Mouse (Mus musculus): ENCODE results near the gene Ints12. TPM values are rescaled to one million over a fixed set of nuclear protein-coding genes. Genes with fewer than 3 reads are reported as not detected.

The Ints12 gene
- polyA plus RNA-seq, 1 experiment: 8.4 TPM

DNA sequence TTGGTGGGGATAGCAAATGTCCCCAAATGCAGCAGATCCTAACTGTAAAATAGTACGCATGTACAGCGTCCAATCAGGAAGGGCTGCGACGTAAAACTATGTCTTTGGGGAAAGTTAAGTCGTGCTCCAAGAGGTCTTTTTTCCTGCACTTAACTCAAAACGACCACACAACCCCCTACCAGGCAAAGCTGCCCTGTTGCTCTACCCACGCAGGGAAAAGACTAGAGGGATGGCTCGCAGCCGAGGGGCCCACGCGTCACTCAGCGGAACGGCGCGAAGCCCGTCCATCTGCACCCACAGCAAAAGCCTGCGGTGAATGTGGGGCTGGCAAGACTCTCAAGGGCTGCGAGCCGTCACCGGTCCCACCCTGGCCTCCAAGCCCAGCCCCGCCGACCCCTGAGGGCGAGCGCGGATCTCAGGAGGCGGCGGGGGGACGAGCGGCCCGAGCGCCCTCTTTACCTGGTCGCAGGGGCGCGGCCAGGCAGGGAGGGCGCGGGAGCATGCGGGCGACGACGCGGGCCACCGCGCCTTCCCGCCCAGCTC, 448 bp upstream of the Ints12 start:
- peaks cover 5% of the 10 kb centered on the region; the same call in 1 of the 2 replicates for H3K4me1 ChIP-seq (ENCODE audit: control insufficient read depth, insufficient read depth, low read length)
- no peak for DNase-seq
- no peaks in the 10 kb centered on the region for H3K36me3 ChIP-seq (ENCODE audit: control insufficient read depth, insufficient read depth, low read length)
- H3K27me3 ChIP-seq (replicated peaks; ENCODE audit: control insufficient read depth, insufficient read depth, low read length): no peaks in the 10 kb centered on the region
- WGBS: under 1% methylated on average over 44 of the region's 44 CpGs
- H3K4me3 ChIP-seq (ENCODE audit: insufficient read depth, low read depth, low read length): peak overlapping the region; percentile 92
- H3K27ac ChIP-seq (ENCODE audit: insufficient read depth, low read depth, low read length): peak overlapping the region; percentile 51; the same call in 1 of the 2 replicates
- TF ChIP-seq CTCF (conservative IDR thresholded peaks at IDR 0.05; ENCODE audit: insufficient read depth, insufficient read length, low read depth, low read length) (no peak), POLR2A (IDR thresholded peaks at IDR 0.05; ENCODE audit: low read depth, low read length) (no peak)

GRCm38 (mm10) chr3:133092274-133092853, 724 bp downstream of the Ints12 start:
- Histone ChIP-seq H3K4me1 (ENCODE audit: control insufficient read depth, insufficient read depth, low read length) (peaks cover 5% of the 10 kb centered on the region; the same call in 1 of the 2 replicates), H3K4me3 (ENCODE audit: insufficient read depth, low read depth, low read length) (peak overlapping the region; percentile 92), H3K36me3 (ENCODE audit: control insufficient read depth, insufficient read depth, low read length) (no peaks in the 10 kb centered on the region), H3K27ac (ENCODE audit: insufficient read depth, low read depth, low read length) (peak overlapping the region; percentile 51), H3K27me3 (replicated peaks; ENCODE audit: control insufficient read depth, insufficient read depth, low read length) (no peaks in the 10 kb centered on the region)
- no peak for DNase-seq
- under 1% methylated on average over 7 of the region's 7 CpGs for WGBS
- TF ChIP-seq CTCF (conservative IDR thresholded peaks at IDR 0.05; ENCODE audit: insufficient read depth, insufficient read length, low read depth, low read length) (no peak), POLR2A (IDR thresholded peaks at IDR 0.05; ENCODE audit: low read depth, low read length) (no peak)

- Histone ChIP-seq H3K4me1 (ENCODE audit: control insufficient read depth, insufficient read depth, low read length) (peaks cover 5% of the 10 kb centered on the region; the same call in 1 of the 2 replicates), H3K36me3 (ENCODE audit: control insufficient read depth, insufficient read depth, low read length) (no peaks in the 10 kb centered on the region), H3K27ac (ENCODE audit: insufficient read depth, low read depth, low read length) (no peak overlapping the region), H3K27me3 (replicated peaks; ENCODE audit: control insufficient read depth, insufficient read depth, low read length) (no peaks in the 10 kb centered on the region), H3K4me3 (ENCODE audit: insufficient read depth, low read depth, low read length) (no peak overlapping the region)
- TF ChIP-seq CTCF (conservative IDR thresholded peaks at IDR 0.05; ENCODE audit: insufficient read depth, insufficient read length, low read depth, low read length): no peak
- no peak for TF ChIP-seq POLR2A (IDR thresholded peaks at IDR 0.05; ENCODE audit: low read depth, low read length)
- WGBS: 69% methylated on average over 1 of the region's 1 CpGs
- no peak for DNase-seq
Measured at GRCm38 (mm10) chr3:133092936-133093335, 1.3 kb downstream of the Ints12 start.

GRCm38 (mm10) chr3:133094305-133094704, 2.7 kb downstream of the Ints12 start:
- no peak for DNase-seq
- H3K4me1 ChIP-seq (ENCODE audit: control insufficient read depth, insufficient read depth, low read length): peaks cover 5% of the 10 kb centered on the region; the same call in 1 of the 2 replicates
- no peak for TF ChIP-seq POLR2A (IDR thresholded peaks at IDR 0.05; ENCODE audit: low read depth, low read length)
- H3K36me3 ChIP-seq (ENCODE audit: control insufficient read depth, insufficient read depth, low read length): peaks cover 3% of the 10 kb centered on the region; the same call in 1 of the 2 replicates
- no peak overlapping the region for H3K27ac ChIP-seq (ENCODE audit: insufficient read depth, low read depth, low read length)
- no peak overlapping the region for H3K4me3 ChIP-seq (ENCODE audit: insufficient read depth, low read depth, low read length)
- H3K27me3 ChIP-seq (replicated peaks; ENCODE audit: control insufficient read depth, insufficient read depth, low read length): no peaks in the 10 kb centered on the region
- 29% methylated on average over 1 of the region's 1 CpGs for WGBS

- Histone ChIP-seq H3K36me3 (ENCODE audit: control insufficient read depth, insufficient read depth, low read length) (peaks cover 3% of the 10 kb centered on the region; the same call in 1 of the 2 replicates), H3K4me3 (ENCODE audit: insufficient read depth, low read depth, low read length) (no peak overlapping the region), H3K27ac (ENCODE audit: insufficient read depth, low read depth, low read length) (no peak overlapping the region), H3K4me1 (ENCODE audit: control insufficient read depth, insufficient read depth, low read length) (no peaks in the 10 kb centered on the region), H3K27me3 (replicated peaks; ENCODE audit: control insufficient read depth, insufficient read depth, low read length) (no peaks in the 10 kb centered on the region)
- DNase-seq: no peak
- 95% methylated on average over 6 of the region's 6 CpGs for WGBS
- TF ChIP-seq CTCF (conservative IDR thresholded peaks at IDR 0.05; ENCODE audit: insufficient read depth, insufficient read length, low read depth, low read length) (no peak), POLR2A (IDR thresholded peaks at IDR 0.05; ENCODE audit: low read depth, low read length) (no peak)
Measured at GRCm38 (mm10) chr3:133097936-133098335, 6.3 kb downstream of the Ints12 start.

DNA sequence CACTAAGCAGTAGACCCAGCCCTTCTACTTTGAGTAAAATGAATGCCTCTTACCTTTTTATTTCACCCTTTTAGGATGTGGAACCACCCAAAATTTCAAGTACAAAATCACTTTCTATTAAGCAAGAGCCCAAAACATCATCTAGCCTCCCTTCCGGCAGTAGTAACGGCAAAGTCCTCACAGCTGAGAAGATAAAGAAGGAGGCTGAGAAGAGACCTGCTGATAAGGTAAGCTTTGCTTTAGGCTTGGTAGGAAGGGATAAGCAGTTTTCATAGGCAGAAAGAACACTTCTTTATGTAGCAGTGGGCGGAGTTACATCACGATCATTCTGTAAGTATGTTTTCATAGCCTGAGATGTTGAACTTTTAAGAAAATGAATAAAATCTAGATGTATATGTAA, 6.7 kb downstream of the Ints12 start:
- 97% methylated on average over 4 of the region's 4 CpGs for WGBS
- no peak overlapping the region for H3K27ac ChIP-seq (ENCODE audit: insufficient read depth, low read depth, low read length)
- H3K4me1 ChIP-seq (ENCODE audit: control insufficient read depth, insufficient read depth, low read length): no peaks in the 10 kb centered on the region
- TF ChIP-seq POLR2A (IDR thresholded peaks at IDR 0.05; ENCODE audit: low read depth, low read length) (no peak), CTCF (conservative IDR thresholded peaks at IDR 0.05; ENCODE audit: insufficient read depth, insufficient read length, low read depth, low read length) (no peak)
- H3K4me3 ChIP-seq (ENCODE audit: insufficient read depth, low read depth, low read length): no peak overlapping the region
- H3K36me3 ChIP-seq (ENCODE audit: control insufficient read depth, insufficient read depth, low read length): peaks cover 3% of the 10 kb centered on the region; the same call in 1 of the 2 replicates
- DNase-seq: no peak
- no peaks in the 10 kb centered on the region for H3K27me3 ChIP-seq (replicated peaks; ENCODE audit: control insufficient read depth, insufficient read depth, low read length)

DNA sequence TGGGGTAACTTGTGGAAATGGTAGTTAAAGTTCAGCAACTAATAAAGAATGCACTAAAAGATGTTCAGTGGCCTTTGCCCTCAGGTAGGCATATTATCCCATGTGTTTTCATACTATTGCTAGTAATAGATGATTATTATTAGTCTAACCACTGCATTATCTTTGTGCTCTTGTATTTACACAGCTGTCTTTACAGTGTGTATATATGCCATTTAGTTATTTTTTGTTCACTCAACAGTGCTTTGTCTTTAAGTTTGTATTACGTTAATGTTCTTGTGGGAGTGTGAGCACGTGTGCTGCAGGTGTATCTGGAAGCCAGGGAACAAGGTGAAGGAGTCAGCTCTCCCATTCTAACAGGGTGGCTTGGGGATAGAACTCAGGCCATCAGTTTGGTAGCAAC, 7.3 kb downstream of the Ints12 start:
- Histone ChIP-seq H3K36me3 (ENCODE audit: control insufficient read depth, insufficient read depth, low read length) (peaks cover 3% of the 10 kb centered on the region; the same call in 1 of the 2 replicates), H3K27ac (ENCODE audit: insufficient read depth, low read depth, low read length) (no peak overlapping the region), H3K4me1 (ENCODE audit: control insufficient read depth, insufficient read depth, low read length) (no peaks in the 10 kb centered on the region), H3K4me3 (ENCODE audit: insufficient read depth, low read depth, low read length) (no peak overlapping the region), H3K27me3 (replicated peaks; ENCODE audit: control insufficient read depth, insufficient read depth, low read length) (no peaks in the 10 kb centered on the region)
- no peak for DNase-seq
- no peak for TF ChIP-seq CTCF (conservative IDR thresholded peaks at IDR 0.05; ENCODE audit: insufficient read depth, insufficient read length, low read depth, low read length)
- TF ChIP-seq POLR2A (IDR thresholded peaks at IDR 0.05; ENCODE audit: low read depth, low read length): no peak
- 80% methylated on average over 2 of the region's 2 CpGs for WGBS
